Mouse (Mus musculus) thymus, adult 2 months (tissue): ENCODE results near the gene Saysd1. TPM values are rescaled to one million over a fixed set of nuclear protein-coding genes. Genes with fewer than 3 reads are reported as not detected.

Experiments used
- DNase-seq: peaks from one replicate; pipeline ENCODE4 v3.0.0; 2021
- H3K27ac ChIP-seq: fragments of 200-500 bp; 2 replicates; pipeline ENCODE4 v1.5.1; 2012; ENCODE audit warnings: low read length, control low read depth; ENCODE audit not compliant: control insufficient read depth, insufficient read depth
- H3K27me3 ChIP-seq: fragments of 200-500 bp; 2 replicates; pipeline ENCODE4 v1.6.1; 2012; ENCODE audit warnings: mild to moderate bottlenecking, low read length, moderate library complexity, mixed read lengths; ENCODE audit not compliant: control insufficient read depth, insufficient read depth
- H3K36me3 ChIP-seq: fragments of 200-500 bp; 2 replicates; pipeline ENCODE4 v1.6.1; 2012; ENCODE audit warnings: mild to moderate bottlenecking, low read length, moderate library complexity; ENCODE audit not compliant: control insufficient read depth, insufficient read depth
- H3K4me1 ChIP-seq: fragments of 200-500 bp; replicated peaks from 2 replicates; pipeline ENCODE4 v1.6.1; 2012; ENCODE audit warnings: low read length; ENCODE audit not compliant: control insufficient read depth, insufficient read depth
- H3K4me3 ChIP-seq: fragments of 200-500 bp; 2 replicates; pipeline ENCODE4 v1.5.1; 2012; ENCODE audit warnings: mild to moderate bottlenecking, low read length, control low read depth, moderate library complexity; ENCODE audit not compliant: control insufficient read depth, insufficient read depth
- CTCF ChIP-seq: fragments of 200-500 bp; IDR thresholded peaks from 2 replicates; pipeline ENCODE4 v1.5.1; 2012; ENCODE audit warnings: mild to moderate bottlenecking, control low read depth, low read length, moderate library complexity, borderline replicate concordance; ENCODE audit not compliant: control insufficient read depth, poor library complexity, insufficient read depth; ENCODE audit errors: extremely low read depth
- POLR2A ChIP-seq: fragments of 200-500 bp; IDR thresholded peaks from 2 replicates; pipeline ENCODE4 v1.6.1; 2012; ENCODE audit warnings: mild to moderate bottlenecking, low read length, control low read depth, moderate library complexity; ENCODE audit not compliant: control insufficient read depth, poor library complexity, insufficient read depth; ENCODE audit errors: extremely low read depth
- WGBS: fragments of 180-500 bp; shearing (Covaris S2); methylation state at CpG from one replicate; pipeline ENCODE4 v1.1.7; 2018; 5-methylcytosine and 5-hydroxymethylcytosine counted together
- polyA plus RNA-seq: library from polyadenylated mRNA; depleted of rRNA; stranded (reverse); fragments of >200 nt; gene quantifications from 2 replicates; pipeline ENCODE4 v1.2.3, GENCODE M21; 2012; rRNA removed

Gene Saysd1
- 12.8 and 14.6 TPM in 2 replicates for polyA plus RNA-seq

DNA sequence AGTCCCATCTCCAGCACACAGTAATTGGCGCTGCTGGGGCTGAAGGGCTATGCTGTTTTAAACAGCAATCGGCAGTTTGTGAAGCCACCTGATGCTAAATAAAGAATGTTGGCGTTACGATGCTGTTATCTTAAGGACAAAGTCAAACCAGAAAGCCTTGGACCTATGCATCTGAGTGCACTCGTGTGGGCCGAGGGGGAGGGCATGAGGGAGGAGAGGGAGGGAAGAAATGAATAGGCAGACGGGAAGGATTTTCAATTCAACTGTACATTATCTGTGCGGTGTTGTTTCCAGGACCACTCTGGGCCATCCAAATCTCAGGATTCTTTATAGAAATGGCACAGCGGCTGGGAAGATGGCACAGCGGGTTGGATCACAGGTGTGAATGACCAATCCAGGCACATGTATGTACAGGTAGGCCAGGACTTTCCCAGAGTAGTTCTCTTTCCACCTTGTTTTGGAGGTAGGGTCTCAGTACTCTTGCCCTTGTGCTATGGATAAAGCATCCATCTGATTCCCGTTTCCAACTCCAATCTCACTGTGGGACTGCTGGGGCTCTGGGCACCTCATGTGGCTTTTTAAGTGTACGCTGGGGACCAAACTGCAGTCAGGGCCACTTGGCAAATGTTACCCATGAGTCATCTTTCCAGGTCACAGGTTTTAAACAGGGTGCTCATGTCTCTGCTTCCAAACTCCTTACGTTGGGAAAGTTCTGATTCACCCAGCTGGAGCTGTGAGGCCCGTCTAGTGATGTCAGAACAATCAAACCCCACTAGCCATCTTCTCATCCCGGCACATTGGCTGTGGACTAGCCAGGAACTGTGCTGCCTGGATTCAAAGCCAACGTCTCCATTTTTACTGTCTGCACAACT, at the start of gene Saysd1:
Saysd1 (minus strand) TSS at position 51 of the 872 bp plus-strand sequence.
- DNase-seq, result no peak
- H3K4me3 ChIP-seq, result no peak within 1 kb of the TSS
- TF ChIP-seq CTCF, result no peak
- TF ChIP-seq POLR2A, result no peak

DNA sequence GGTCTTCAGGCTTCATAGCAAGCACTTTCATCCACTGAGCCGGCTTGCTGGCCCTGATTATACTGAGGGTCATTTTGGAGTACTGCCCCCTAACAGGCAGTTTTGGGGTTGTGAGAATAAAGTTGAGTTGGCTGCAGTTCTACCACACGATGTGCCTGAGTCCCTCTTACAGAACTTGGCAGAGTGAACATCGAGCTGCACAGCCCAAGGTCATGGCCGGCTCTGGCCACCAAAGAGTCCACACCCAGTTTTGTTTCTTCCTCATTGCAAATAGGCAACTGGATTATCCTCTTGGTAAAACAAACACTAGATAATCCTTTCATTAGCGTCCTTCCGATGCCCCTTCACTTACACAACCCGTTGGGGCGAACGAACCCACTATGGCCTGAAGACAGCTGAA, 47.1 kb upstream of the Saysd1 start:
- no peaks in the 10 kb centered on the region for H3K36me3 ChIP-seq
- TF ChIP-seq CTCF, result no peak
- TF ChIP-seq POLR2A, result no peak
- H3K4me1 ChIP-seq, result peaks cover 16% of the 10 kb centered on the region
- no peaks in the 10 kb centered on the region for H3K27me3 ChIP-seq
- no peak overlapping the region for H3K27ac ChIP-seq
- DNase-seq, result no peak
- no peak overlapping the region for H3K4me3 ChIP-seq
- 96% methylated on average over 9 of the region's 9 CpGs for WGBS

More for the DNA sequence above, at the start of gene Saysd1:
- WGBS, result 93% methylated on average over 16 of the region's 16 CpGs
- no peaks in the 10 kb centered on the region for H3K36me3 ChIP-seq
- H3K4me1 ChIP-seq, result no peaks in the 10 kb centered on the region; the same call in 1 of the 2 replicates
- no peak within 1 kb of the TSS for H3K27ac ChIP-seq
- H3K27me3 ChIP-seq, result no peaks in the 10 kb centered on the region

DNA sequence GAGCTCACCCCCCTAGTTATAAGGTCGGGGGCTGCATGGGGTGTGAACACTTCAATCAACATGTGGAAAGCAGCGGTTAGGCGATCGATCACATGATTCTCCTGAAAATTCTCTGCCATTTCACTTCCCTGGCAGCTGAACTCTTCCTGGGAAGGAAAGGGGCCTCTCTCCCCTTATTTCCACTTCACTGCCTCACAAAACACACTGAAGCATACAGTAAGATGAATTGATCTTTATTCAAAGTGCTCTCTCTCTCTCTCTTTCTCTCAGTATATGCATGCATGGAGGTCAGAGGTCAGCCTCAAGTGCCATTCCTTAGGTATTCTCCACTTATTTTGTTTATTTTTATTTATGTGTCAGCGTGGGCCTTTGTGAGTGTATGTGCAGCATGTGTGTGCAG, 45.4 kb upstream of the Saysd1 start:
- peaks cover 31% of the 10 kb centered on the region for H3K4me1 ChIP-seq
- TF ChIP-seq POLR2A, result no peak
- TF ChIP-seq CTCF, result no peak
- H3K27ac ChIP-seq, result no peak overlapping the region
- H3K36me3 ChIP-seq, result no peaks in the 10 kb centered on the region
- WGBS, result 94% methylated on average over 5 of the region's 5 CpGs
- H3K27me3 ChIP-seq, result no peaks in the 10 kb centered on the region
- no peak overlapping the region for H3K4me3 ChIP-seq
- DNase-seq, result no peak

DNA sequence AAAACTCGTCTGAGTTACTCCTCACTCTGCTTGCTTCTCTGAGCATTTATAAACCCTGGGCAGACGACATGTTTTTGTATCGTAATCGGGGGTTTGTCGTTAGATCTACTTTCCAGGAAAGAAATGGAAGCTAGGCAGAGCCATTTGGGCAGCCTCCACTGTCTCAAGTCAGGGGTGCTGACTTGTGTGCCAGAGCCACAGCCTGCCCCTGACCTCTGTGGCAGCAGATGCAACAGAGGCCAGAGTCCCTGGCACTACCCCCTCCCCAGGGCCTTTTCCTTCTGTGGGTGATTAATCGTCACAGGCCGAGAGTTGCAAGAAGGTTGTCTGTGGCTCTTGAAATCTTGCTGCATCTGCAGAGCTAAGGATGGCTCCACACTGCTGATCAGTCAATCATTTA, 44.3 kb upstream of the Saysd1 start:
- 91% methylated on average over 7 of the region's 7 CpGs for whole genome bisulfite sequencing
- H3K27me3 ChIP-seq, result no peaks in the 10 kb centered on the region
- no peak overlapping the region for H3K4me3 ChIP-seq
- no peak for DNase-seq
- no peaks in the 10 kb centered on the region for H3K36me3 ChIP-seq
- no peak overlapping the region for H3K27ac ChIP-seq
- H3K4me1 ChIP-seq, result peaks cover 39% of the 10 kb centered on the region
- no peak for TF ChIP-seq POLR2A

DNA sequence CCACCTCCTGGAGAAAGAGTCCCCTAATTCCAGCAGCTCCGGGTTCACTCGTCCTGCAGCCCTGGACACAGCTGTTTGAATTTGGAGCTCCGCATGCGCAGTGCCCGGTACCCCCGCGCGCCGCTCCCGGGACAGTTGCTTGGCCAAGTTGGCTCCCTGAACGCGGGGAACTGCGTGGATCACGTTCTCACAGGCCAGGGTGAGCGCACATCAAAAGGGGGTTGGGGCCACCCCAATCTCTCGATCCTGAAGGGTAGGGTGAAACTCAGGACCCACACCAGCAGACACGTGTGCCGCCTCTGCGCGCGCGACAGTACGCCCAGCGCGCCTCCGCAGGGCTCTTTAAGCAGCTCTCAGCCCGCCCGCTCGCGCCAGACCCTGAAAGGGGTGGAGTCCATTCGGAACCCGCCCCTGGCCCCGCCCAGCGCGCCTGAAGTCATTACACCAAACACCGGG, 43.2 kb upstream of the Saysd1 start, which contains the start of gene Kcnk5:
Kcnk5 (minus strand) TSS at position 344 of the 456 bp plus-strand sequence.
- WGBS, result under 1% methylated on average over 36 of the region's 36 CpGs
- peak; percentile 75; the same call in 1 of the 2 replicates for TF ChIP-seq POLR2A
- TF ChIP-seq CTCF, result no peak
- H3K36me3 ChIP-seq, result no peaks in the 10 kb centered on the region
- H3K4me1 ChIP-seq, result peaks cover 41% of the 10 kb centered on the region
- no peaks in the 10 kb centered on the region for H3K27me3 ChIP-seq
- no peak within 1 kb of the TSS for H3K27ac ChIP-seq
- H3K4me3 ChIP-seq, result peak within 1 kb of the TSS; percentile 99
- DNase-seq, result peak; percentile 86

DNA sequence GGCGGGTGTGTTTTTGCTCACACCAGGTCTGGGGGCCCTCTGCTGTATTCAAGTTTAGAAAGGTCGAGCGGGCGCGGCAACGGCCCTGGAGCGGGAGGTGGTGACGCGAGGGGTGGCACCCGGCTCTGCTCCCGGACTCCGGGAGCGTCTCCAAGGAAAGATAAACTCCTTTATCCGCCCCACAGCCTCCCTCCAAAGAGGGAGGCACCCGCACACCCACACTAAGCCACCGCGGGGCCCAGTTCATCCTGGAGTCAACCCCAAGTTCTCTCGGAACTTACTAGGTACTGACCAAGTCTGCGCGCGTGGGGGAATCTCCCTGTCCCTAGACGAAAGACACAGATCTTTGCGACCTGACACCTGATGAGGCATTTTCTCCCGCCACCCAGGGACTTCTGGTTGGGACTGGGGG, 42.4 kb upstream of the Saysd1 start:
- Histone ChIP-seq H3K27me3 (no peaks in the 10 kb centered on the region), H3K36me3 (no peaks in the 10 kb centered on the region), H3K27ac (no peak overlapping the region), H3K4me3 (peak overlapping the region; percentile 99), H3K4me1 (peaks cover 41% of the 10 kb centered on the region)
- under 1% methylated on average over 24 of the region's 24 CpGs for WGBS
- TF ChIP-seq CTCF (no peak), POLR2A (no peak)
- DNase-seq, result no peak
